Mouse (Mus musculus) ES-E14 (cell line): ENCODE results near the gene Pde4d.

Experiments used
- CHD2 ChIP-seq: IDR thresholded peaks from 2 replicates; pipeline ENCODE4 v1.6.1; 2014; ENCODE audit warnings: mild to moderate bottlenecking, low read depth, low read length, inconsistent platforms
- HCFC1 ChIP-seq: IDR thresholded peaks from 2 replicates; pipeline ENCODE4 v1.6.1; 2012; ENCODE audit warnings: low read length, inconsistent platforms, borderline replicate concordance; ENCODE audit not compliant: insufficient read depth
- MAFK ChIP-seq: IDR thresholded peaks from 2 replicates; pipeline ENCODE4 v1.6.1; 2014; ENCODE audit warnings: mild to moderate bottlenecking, low read depth, low read length, inconsistent platforms; ENCODE audit not compliant: insufficient read depth
- ZC3H11A ChIP-seq: IDR thresholded peaks from 2 replicates; pipeline ENCODE4 v1.6.1; 2012; ENCODE audit warnings: low read depth, mild to moderate bottlenecking, inconsistent platforms, low read length, borderline replicate concordance
- ZNF384 ChIP-seq: IDR thresholded peaks from 2 replicates; pipeline ENCODE4 v1.6.1; 2012; ENCODE audit warnings: low read depth, low read length, inconsistent platforms

GRCm38 (mm10) chr13:109643419-109643818, 1193.7 kb downstream of the Pde4d start:
- TF ChIP-seq MAFK = no peak
- TF ChIP-seq ZC3H11A = no peak
- no peak for TF ChIP-seq HCFC1
- TF ChIP-seq CHD2 = no peak
- no peak for TF ChIP-seq ZNF384
